Mouse (Mus musculus): ENCODE measurements around the gene Sh2b1.

DNA sequence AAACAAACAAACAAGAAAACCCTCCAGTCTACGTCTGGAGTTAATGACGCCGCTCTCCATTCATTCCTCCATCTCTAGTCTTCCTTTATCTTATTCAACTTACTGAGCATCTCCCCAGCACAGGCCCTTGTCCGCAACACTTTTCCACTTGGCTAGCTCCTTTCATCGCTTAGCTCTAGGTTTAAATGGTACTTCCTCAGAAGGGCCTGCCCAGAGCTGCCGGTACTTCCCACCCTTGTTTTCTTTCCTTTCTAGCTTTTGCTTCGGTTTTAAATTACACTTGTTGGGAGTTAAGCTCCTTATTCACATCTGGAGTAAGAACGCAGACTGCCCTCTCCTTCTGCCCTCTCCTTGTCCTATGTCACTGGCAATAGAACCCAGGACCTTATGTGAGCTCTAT, 58.2 kb downstream of the Sh2b1 start:
- TF ChIP-seq TAL1 (IDR thresholded peaks at IDR 0.05; ENCODE audit: low read length) (no peak), GATA1 (IDR thresholded peaks at IDR 0.05; ENCODE audit: low read length) (no peak)

Measured in erythroblast, embryonic 14.5 days (primary cell).